Mouse (Mus musculus) right cerebral cortex, postnatal 25 days (tissue): ENCODE results near the gene Cbx8.

ENCODE experiments used
- DNase-seq: peaks from one replicate; pipeline ENCODE4 v3.0.0; 2022

Gene Cbx8

DNA sequence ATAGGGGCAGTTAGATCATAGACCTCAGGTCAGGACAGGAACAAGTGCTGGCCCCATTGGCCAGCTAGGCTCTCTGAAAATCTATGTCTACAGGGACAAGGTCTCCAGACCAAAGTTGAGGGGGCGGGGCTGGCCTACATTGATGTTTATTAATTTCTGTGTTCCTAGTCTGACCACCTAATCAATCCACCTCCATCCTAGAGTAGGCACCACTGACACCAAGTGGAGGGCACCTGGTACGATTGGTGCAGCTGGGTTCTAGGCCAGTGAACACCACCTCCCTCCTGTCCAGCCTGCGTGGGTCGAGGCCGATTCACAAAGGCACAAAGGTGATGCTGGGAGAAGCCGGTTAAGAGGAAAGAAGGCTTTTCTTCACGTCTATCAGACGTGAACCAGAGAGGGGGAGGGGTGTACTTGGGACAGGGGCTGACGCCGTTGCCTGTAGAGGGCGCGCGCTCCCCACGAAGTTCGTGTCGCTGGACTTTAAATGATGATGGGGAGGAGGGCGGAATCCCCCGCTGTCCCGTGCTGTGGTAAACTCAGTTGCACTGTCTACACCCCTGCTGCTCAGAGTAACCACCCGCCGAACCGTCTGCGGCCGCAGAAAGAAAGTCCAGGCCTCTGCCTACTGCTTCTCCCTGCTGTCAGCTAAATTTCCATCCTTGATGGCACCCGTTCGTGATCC is 6.8 kb downstream of the Cbx8 start:
- peak; percentile 69 for DNase-seq

DNA sequence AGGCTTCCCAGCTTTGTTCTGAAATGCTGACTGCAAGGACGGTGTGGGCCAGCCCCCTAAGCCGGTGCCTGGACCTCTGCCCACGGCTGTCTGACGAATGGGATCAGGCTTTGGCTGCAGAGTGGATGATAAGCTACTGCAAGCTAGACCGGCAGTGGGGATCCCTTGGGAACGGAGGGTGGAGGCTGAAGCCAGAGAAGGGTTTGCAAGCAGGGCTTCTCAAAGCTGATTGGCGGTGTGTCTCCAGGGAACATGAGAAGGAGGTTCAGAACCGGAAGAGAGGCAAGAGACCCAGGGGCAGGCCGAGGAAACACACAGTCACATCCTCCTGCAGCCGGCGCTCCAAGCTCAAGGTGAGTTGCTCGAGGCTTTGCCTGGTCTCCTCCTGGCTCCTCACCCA is 14.6 kb downstream of the Cbx8 start:
- no peak for DNase-seq

DNA sequence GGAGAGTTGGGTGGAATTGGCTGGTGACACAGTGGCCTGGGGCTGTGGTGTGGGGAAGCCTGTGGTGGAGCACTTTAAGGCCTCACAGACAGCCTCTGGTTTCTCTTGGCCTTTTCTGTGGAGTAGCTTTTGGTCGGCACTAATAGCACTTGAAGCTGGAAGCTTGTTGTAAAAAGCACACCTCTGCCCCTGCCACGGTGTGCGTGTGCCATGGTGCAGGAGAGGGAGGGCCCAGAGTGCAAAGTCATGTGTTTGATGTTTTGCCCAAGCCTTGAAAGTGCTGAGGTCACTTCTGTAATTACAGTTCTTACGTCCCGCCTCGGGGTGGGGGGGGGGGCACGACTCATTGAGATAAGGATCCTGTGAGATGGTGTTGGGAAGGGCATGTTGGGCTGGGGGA is 16.5 kb downstream of the Cbx8 start:
- DNase-seq = no peak

DNA sequence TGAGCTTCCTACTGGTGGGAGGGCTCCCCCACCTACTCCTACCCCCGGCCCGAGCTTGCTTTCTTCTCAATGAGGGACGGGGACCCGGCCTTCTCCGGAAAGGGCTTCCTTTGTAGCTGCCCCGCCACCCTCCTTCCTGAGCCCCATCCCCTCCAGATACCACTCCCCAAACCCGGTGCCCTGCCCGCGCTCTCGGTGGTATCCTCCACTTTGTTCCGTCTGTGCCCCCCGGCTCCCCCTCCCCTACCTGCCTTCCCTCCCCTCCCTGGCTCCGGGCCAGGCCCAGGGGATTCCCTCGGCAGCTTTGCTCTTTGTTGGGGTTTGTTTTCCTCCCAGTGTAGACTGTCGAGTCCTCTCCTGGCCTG is 17.2 kb downstream of the Cbx8 start:
- DNase-seq = no peak

DNA sequence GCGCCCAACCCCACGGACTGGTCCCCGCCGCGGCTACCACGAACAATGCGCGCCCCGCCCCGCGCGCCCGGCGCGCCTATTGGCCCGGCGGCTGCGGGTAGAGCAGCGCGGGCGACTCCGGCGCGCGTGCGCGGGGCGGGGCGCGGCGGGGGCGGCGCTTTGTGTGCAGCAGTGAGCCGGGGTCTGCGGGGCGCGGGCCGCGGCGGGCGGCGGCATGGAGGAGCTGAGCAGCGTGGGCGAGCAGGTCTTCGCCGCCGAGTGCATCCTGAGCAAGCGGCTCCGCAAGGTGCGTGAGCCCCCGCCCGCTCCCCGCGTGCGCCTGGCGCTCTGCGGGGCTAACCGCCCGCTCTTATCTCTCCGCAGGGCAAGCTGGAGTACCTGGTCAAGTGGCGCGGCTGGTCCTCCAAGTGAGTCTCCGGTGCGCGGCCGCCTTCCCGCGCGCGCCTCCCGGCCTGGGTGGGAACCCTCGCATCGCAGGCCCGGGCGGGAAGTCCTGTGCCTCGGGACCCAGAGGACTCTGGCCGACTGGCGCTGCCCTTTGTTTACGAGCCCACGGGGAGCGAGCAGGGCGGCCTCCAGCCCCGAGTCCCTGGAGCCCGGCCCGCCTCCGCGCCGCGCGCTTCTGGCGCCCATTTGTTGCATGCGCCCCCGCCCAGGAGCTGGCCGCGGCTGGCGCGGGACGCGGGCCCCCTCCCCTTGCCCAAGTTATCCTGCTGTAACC is 17.7 kb downstream of the Cbx8 start, which contains the start of gene Cbx2:
Gene Cbx2 (plus strand): TSS at position 68 of the 721 bp plus-strand sequence.
- peak; percentile 86 for DNase-seq

DNA sequence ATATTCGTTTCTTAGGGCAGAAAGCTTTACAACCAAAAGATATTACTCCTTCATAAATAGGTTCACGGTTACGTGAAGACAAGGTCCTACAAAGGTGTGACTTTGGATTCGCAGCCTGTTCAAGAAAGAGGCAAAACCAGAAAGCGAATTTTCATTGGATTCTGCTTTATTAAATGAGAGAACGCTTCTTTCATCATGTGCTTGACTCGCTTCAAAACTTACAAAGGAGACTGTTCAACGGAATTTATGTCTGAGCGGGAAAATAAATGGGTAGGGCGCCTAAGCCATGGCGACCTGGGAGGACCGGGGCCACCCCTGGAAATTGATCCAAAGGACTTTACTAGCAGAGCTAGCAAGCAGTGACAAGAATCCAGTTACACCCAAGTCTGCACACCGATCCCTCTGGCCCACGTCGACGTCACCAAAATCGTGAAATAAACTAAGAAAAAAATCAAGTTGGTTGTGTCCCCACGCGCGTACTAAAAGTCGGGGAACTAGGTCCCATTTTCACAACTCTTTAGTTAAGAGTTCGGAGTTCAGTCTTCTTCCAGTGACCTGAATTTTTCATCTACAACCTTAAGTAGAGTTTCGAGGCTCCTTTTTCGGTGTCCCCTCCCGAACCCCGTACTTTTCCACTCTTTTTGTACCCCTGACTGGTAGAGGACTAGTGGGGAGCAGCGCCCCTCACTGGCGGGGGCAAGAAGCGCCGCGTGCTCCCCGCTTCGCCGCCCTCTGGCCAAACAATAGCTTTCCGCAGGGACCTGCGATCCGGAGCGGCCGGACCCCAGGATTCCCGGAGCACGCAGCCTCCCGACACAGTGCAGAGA is 18.5 kb downstream of the Cbx8 start:
- no peak for DNase-seq

DNA sequence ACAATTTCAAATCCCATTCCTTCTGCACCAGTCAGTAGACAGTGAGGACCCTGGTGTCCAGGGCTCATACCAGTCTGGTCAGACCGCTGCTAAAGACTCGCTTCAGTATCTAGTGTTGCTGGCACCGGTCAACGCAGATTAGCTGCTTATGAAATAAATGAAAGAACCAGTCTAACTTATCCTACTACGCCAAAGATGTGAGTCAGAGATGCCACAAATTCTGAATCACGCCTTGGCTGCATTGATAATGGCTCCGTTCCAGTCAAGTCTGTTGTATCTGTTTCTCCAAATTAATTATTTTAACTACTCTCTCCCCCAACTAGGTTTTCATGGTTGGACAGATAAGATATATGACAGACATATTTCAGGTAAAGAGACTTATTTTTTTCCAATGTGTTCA is 19.6 kb downstream of the Cbx8 start:
- no peak for DNase-seq

DNA sequence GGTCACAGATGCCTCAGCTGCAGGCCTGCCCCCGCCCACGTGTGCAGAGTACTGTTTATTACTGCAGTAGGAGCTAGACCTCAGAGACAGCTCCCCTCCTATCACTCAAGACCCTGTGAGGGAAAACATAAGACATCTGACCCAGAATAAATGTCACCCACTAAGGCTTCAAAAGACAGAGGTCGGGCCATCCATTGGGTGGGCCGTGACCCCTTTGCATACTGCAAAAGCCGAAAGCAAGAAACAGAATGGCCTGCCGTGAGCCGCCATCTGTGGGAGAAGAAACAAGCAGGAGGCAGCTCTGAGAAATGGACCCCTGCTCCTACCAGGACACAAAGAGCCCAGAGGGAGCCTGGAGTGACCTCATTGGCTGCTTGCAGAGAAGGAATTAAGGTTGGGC is 23.3 kb downstream of the Cbx8 start:
- no peak for DNase-seq

DNA sequence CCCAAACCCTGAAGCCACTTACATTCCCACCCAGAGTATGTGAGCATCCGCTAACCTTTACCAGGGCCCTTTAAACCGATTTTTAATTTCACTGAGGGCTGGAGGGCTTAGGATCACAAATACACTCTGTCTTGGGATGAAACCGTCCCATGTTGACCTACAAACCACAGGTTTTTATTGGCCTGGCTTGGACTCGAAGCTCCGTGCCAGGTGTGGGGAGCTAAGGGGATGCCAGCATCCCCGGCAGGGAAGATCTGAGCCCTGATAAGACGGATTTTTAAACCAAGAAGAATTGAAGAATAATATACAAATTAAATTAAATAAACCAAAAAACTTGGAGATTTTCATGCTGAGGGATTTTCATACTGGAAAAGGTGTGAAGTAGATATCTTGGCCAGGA is 26.3 kb downstream of the Cbx8 start:
- no peak for DNase-seq

DNA sequence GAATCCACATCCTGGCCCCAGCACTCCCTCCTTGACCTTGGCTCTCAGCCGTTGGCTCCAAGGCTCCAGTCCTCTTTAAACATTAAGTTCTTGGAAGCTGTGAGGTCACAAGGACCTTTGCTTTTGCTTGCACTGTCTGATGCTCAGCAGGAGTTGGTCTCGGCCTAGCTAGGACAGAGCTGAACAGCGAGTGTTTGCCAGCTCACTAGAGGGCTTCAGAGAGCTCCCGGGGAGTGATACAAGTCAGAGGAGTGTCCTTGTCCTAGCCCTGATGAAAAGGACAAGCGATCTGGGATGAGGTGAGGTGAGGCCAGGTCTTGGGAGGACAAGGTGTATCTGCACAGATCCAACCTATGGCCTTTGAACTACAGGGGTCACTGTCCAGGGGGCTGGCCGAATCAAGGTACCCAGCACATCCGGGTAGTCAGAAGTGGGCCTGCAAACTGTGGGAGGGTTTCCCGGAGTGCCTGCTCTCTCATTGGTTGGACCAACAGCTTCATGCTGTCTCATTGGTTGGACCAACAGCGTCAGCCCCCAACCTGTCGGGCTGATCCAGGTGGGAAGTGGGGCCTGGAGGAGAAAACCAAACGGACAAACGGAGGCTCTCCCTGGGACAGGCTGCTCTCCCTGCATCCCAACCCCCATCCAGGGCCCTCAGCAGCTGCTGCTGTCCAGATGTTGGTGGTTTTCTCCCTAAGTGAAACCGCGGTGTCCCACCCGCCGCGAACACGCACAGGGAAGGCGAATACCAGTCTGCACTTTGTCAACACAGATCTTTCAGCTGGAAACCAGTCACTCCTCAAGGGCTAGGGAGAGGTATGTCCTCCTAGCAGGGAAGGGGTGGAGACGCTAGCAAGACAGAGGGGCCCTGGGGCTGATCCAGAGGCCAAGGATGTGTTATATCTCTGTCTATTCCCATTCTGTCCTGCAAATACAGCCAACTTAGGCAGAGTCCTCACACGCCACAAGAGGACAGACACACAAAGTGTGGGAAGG is 33.0 kb downstream of the Cbx8 start:
- DNase-seq = no peak

DNA sequence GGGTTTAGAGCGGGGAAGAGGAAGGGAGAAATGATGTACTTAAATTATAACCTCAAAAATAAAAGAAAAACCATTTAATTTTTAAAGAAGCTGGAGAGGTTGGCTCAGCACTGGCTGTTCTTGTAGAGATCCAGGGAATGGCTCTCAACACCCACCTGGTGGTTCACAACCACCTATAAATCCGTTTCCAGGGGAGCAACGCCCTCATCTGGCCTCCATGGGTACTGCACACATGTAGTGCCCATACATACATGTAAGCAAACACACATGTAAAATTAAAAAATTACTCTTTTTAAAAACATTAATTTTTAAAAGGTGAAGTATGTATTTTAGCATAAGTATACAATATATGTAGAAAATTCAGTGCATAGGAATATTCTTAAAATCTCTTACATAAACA is 34.3 kb downstream of the Cbx8 start:
- DNase-seq = no peak

DNA sequence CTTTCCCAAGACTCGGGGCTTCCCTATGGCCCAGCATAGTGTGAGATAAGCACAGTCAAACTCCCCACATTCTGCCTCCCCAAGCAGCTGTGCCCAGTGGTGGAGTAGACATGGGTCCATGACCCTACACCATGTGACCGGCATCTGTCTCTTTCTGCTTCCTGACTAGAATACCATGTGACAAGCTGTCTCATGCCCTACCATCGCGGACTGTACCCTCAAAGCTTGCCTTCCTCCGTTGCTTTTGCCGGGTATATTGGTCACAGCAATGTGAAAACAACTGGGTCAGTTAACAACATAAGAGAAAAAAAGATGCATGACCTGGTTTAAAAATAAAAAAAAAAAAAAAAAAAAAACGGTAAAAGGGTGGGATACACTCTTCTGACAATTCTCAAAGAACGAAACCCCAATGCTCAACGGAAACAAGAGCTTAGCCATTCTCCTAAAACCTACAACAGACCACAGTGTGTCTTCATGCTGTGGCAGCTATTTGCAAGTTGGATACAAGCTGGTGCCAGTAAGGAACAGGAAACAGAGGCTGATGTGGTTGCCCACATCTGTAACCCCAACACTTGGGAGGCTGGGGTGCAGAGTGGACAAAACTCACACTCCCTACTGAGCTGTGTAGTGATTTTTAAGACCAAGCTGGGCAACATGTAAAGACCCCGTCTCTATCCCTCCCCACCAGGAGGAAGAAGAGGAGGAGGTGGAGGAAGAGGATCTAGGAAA is 35.1 kb downstream of the Cbx8 start:
- DNase-seq = no peak

DNA sequence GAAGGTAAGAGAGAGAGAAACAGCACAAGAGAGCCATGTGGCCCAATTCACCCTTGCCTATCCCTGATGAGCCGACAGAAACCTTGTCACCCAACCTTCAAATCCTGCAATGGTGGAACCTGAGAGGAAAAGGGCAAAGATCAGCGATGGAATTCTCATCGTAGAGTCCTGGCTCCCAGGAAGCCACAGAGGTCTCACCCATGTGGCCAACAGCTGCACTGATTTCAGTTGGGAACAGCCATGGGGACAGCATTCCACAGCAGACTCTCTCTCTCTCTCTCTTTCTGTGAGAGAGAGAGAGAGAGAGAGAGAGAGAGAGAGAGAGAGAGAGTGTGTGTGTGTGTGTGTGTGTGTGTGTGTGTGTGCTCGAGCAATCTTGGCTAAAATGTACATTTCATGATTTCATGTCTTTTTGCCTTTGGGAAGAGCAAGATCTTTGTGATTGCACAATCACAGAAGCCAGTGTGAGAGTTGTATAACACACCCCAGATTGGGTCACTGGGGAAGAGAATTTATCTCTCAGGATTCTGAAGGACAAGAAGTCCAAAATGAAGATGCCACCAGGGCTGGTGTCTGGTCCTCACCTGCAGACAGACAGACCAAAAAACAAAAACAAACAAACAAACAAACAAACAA is 39.2 kb downstream of the Cbx8 start:
- no peak for DNase-seq

DNA sequence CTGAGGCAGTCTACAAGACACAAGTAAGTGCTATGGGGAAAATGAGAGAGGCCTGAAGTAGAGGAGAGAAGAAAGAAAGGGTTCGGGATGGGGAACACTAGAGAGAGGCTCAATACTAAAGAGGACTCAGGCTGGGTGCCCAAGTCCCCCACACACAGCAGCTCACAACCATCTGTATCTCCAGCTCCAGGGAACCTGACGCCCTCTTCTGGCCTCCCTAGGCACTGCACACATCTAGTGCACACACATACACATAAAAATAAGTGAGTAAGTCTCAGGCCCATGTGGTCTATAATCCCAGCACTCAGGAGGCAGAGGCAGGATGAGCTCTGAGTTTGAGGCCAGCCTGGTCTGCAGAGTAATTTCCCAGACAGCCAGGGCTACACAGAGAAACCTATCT is 39.9 kb downstream of the Cbx8 start:
- no peak for DNase-seq

DNA sequence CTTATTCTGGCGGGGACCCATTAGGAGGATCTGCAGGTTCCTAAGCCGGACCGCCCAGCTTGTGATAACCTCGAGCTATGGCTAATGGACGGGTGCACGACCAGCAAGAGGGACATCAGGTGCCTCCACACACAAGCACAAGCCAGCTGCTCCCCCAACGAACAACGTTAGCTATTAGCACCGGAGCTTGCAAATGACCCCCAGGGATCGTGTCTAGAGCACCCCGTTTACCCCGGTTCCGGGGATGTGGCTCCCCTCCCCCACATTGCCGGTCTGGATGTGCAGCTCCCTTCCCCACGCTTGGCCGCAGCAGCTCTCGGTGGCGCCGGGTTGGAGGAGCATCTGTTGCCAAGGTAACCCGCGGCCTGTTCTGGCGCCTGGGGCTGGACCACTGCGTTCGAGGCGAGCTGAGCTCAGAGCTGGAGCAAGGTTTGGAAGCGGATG is 41.4 kb downstream of the Cbx8 start:
- peak; percentile 29 for DNase-seq

DNA sequence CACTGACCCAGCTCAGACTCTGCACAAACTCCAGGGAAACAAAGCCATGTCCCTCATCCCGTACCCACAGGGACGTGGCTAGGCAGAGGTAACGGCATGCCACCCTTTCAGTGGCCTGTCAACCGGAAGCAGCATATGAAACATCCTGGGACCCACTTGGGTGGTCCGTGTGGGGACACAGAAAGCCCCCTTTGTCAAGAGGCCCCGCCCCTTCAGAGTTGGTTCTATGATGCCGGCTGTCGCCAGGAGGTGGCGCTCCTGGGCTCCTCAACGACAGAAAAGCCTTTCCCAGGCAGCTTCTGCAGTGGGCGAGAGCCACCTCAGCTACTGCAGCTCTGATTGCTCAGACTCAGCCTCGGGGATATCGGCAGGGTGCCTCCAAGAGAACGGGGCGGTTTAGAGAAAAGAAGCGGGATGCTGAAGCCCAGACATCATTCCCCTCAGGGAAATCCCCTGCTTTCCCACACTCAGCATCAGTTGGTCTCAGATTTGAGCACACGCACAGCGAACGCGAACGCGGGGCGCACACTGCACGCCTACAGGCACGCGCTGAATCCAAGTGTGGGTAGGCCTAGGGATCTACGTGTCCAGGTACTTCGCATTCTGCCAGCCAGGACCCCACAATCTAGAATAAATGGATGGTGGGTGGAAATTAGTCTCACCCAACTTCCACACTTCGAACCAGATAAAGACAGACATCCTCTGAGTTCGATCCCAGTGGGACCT is 42.1 kb downstream of the Cbx8 start:
- DNase-seq = peak; percentile 82

DNA sequence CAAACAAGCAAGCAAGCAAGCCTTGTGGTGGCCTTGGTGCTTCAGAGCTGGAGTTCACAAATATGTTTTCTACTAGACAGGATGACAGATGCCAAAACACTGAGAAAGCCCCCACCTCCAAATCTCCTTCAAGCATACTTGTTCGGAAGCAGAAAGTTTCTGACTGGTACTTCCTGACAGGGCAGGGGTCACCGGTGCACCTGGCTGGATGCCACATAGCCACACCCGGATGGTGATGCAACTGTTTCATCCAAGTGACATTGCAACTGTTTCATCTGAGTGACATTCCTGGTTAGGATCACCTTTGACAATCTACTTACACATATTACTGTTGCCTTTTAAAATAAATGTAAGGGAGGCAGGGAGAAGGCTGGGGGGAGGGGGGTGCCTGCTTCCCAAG is 43.6 kb downstream of the Cbx8 start:
- no peak for DNase-seq

DNA sequence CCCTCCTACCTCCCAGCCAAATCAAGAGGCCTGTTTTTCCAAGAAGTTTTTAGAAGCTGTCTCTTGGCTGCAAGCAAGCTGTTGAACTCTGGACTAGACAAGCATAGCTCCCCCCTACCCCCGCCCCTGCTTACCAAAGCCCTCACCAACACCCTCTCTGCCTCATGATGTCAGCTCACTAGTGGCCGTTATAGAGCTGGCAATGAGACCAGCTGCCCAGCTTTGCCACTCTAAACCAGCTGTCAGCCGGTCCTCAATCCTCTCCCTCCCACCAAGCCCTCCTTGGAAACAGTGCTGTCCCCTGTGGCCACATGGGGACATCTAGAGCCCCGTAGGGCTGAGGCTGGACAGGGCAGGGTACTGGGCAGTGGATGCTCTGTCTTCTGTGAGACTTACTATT is 45.3 kb downstream of the Cbx8 start:
- DNase-seq = no peak

DNA sequence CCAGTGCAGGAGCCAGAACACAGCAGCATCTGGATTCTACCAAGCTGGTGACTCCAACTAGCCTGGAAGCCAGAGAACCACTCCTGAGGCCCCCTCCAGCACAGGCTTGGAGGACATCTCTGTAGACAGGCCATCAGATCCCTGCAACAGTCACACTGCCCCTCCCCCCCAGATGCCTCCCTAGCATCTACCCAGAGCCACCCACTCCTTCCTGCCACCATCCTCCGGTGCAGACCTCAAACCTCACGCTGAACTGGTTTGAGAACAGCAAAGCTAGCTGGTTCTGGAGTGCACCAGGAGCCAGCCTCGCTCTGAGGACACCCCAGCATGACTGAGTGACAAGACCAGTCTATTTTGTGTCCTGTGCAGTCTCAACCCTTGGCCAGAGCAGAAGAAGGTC is 48.0 kb downstream of the Cbx8 start:
- no peak for DNase-seq

DNA sequence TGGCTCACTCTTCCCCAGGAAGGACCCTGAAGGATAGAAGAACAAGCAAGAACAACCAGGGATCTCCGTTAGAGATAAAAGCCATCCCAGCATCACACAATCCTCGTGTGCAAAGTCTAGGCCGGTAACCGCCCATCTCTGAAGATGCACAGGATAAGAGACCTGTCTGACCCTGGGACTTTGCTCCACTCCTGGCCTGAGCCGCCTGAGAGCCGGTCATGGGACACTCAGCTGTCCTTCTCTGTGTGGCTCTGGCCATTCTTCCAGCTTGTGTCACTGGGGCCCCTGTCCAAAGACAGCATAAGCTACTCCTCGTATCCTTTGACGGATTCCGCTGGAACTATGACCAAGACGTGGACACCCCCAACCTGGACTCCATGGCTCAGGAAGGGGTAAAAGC is 52.8 kb downstream of the Cbx8 start, which contains the start of gene Enpp7:
Gene Enpp7 (plus strand): TSS at position 190 of the 400 bp plus-strand sequence.
- no peak for DNase-seq
